Mouse (Mus musculus): ENCODE measurements around the gene 1700023F06Rik.

DNA sequence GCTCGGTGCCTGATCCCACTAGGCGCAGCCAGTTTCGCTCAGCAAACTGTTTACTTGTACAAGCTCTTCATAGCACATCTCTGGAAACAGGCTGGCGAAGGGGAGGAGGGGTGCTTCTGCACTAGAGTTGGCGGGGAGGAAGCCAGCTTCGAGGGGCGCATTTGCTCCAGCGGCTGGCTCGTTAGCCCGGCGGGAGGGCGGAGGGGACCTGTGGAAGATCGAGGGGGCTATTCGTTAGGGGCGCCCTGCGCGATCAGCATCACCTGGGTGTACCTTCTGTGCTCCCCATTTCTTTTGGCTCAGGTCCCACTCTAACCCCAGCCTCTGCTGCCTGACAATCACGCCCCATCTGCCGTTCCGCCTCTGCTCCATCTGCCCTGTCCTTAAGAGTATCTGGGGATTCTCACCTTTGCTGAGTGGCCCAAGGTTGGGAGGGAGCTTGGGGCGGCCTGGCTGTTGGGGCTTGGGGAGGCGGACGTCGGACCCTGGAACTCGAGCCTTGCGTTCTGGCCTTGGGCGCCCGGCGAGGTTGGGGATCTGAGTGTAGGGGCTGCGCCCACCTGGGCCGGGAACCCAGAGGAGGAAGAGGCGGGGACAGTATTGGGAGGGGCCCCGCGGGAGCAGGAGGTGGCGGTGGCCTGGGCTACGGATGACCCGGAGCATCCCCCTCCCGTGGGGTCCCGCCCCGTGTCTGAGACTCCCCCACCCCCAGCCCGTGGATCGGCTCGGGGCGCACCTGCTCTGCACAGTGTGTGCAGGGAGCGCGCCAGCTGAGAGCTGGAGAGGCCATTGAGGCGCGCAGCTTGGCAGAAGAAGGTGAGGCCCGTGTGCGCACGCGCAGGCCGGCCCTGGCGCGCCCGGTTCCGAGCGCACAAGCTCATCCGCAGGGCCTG lies 9.2 kb downstream of the 1700023F06Rik start:
- TF ChIP-seq CTCF (IDR thresholded peaks at IDR 0.05; ENCODE audit: control insufficient read depth, insufficient read depth, low read length) (no peak), POLR2A (IDR thresholded peaks at IDR 0.05; ENCODE audit: borderline replicate concordance, control insufficient read depth, low read depth, low read length) (no peak)
